Mouse (Mus musculus) hindbrain, postnatal 0 days (tissue): Measurements from ENCODE around the gene Tcte1. TPM values are rescaled to one million over a fixed set of nuclear protein-coding genes. Genes with fewer than 3 reads are reported as not detected.

ENCODE experiments used
- ATAC-seq: fragments of 200-750 bp; cut with Nextera tagmentation; 2 replicates; pipeline ENCODE4 v1.8.0; 2017; ENCODE audit warnings: mild to moderate bottlenecking, moderate TSS enrichment, moderate library complexity
- DNase-seq: peaks from one replicate; pipeline ENCODE4 v3.0.0-alpha.2; 2015; ENCODE audit warnings: low spot score
- H3K27ac ChIP-seq: fragments of 300-500 bp; sonication (generic); 2 replicates; pipeline ENCODE4 v1.5.1; 2014; ENCODE audit warnings: mild to moderate bottlenecking
- H3K27me3 ChIP-seq: fragments of 300-500 bp; sonication (generic); 2 replicates; pipeline ENCODE4 v1.6.1; 2014; ENCODE audit warnings: low read length, mixed read lengths; ENCODE audit not compliant: insufficient read depth
- H3K36me3 ChIP-seq: fragments of 300-500 bp; sonication (generic); 2 replicates; pipeline ENCODE4 v1.6.1; 2014; ENCODE audit warnings: low read length, mixed read lengths; ENCODE audit not compliant: insufficient read depth
- H3K4me1 ChIP-seq: fragments of 300-500 bp; sonication (generic); 2 replicates; pipeline ENCODE4 v1.6.1; 2014; ENCODE audit warnings: antibody characterized with exemption, low read length, mixed read lengths; ENCODE audit not compliant: insufficient read depth
- H3K4me2 ChIP-seq: fragments of 300-500 bp; sonication (generic); 2 replicates; pipeline ENCODE4 v1.6.1; 2014; ENCODE audit warnings: low read depth, mild to moderate bottlenecking, low read length, moderate library complexity, mixed read lengths
- H3K4me3 ChIP-seq: fragments of 300-500 bp; sonication (generic); 2 replicates; pipeline ENCODE4 v1.5.1; 2014; ENCODE audit warnings: low read length
- H3K9ac ChIP-seq: fragments of 300-500 bp; sonication (generic); replicated peaks from 2 replicates; pipeline ENCODE4 v1.6.1; 2014; ENCODE audit warnings: mild to moderate bottlenecking, low read length, moderate library complexity, mixed read lengths
- H3K9me3 ChIP-seq: fragments of 300-500 bp; sonication (generic); 2 replicates; pipeline ENCODE4 v1.6.1; 2016; ENCODE audit warnings: low read length, mixed read lengths
- CTCF ChIP-seq: IDR thresholded peaks from 2 replicates; pipeline ENCODE4 v1.5.1; 2016; ENCODE audit warnings: antibody characterized with exemption, control low read depth, low read depth
- WGBS: fragments of 180-500 bp; shearing (Covaris S2); extraction: QIAGEN DNeasy Blood & Tissue Kit; methylation state at CpG from one replicate; pipeline ENCODE4 v1.1.7; 2014; 5-methylcytosine and 5-hydroxymethylcytosine counted together
- polyA plus RNA-seq: library from polyadenylated mRNA; unstranded; fragments of >200 nt; fragmentation: Nextera tagmentation; extraction: Ambion mirVana; gene quantifications from 2 replicates; pipeline ENCODE4 v1.2.1, GENCODE M21; 2015
- total RNA-seq: library from RNA; depleted of rRNA; stranded (reverse); fragments of >200 nt; gene quantifications from 2 replicates; pipeline ENCODE4 v1.2.3, GENCODE M21; 2014

Tcte1 gene
- total and polyA plus RNA-seq, 2 experiments from 2014 or later: 1.5 to 4.3 TPM

- Histone ChIP-seq H3K4me1 (0 out of 2 replicates have a peak, but pooled peaks cover 4% of the 10 kb centered on the region), H3K27me3 (no peaks in the 10 kb centered on the region), H3K9ac (peak within 1 kb of the TSS; percentile 62), H3K36me3 (no peaks in the 10 kb centered on the region), H3K4me2 (peak within 1 kb of the TSS; percentile 98), H3K27ac (no peak within 1 kb of the TSS; the same call in 1 of the 2 replicates), H3K4me3 (peak within 1 kb of the TSS; percentile 65), H3K9me3 (no peaks in the 10 kb centered on the region)
- 1% methylated on average over 45 of the region's 45 CpGs for WGBS
- DNase-seq: peak; percentile 93
- ATAC-seq: peak; percentile 76
- TF ChIP-seq CTCF: no peak
Measured at GRCm38 (mm10) chr17:45555452-45556106, 32.3 kb downstream of the Tcte1 start, which contains the start of gene Nfkbie. Nfkbie (plus strand) TSS chr17:45555703.

- no peak for DNase-seq
- Histone ChIP-seq H3K9me3 (no peaks in the 10 kb centered on the region), H3K27ac (no peak overlapping the region; the same call in 1 of the 2 replicates), H3K4me3 (peak overlapping the region; percentile 65), H3K27me3 (no peaks in the 10 kb centered on the region), H3K4me1 (0 out of 2 replicates have a peak, but pooled peaks cover 4% of the 10 kb centered on the region), H3K9ac (peak overlapping the region; percentile 62), H3K4me2 (peak overlapping the region; percentile 98), H3K36me3 (no peaks in the 10 kb centered on the region)
- 2% methylated on average over 14 of the region's 14 CpGs for WGBS
- no peak for TF ChIP-seq CTCF
- no peak for ATAC-seq
Measured at GRCm38 (mm10) chr17:45556107-45556489, 32.9 kb downstream of the Tcte1 start.

GRCm38 (mm10) chr17:45556514-45557245, 33.4 kb downstream of the Tcte1 start:
- Histone ChIP-seq H3K4me2 (peak overlapping the region; percentile 98), H3K4me3 (peak overlapping the region; percentile 65), H3K9ac (peak overlapping the region; percentile 62; the same call in 1 of the 2 replicates), H3K9me3 (no peaks in the 10 kb centered on the region), H3K36me3 (no peaks in the 10 kb centered on the region), H3K27me3 (no peaks in the 10 kb centered on the region), H3K4me1 (0 out of 2 replicates have a peak, but pooled peaks cover 4% of the 10 kb centered on the region), H3K27ac (no peak overlapping the region)
- TF ChIP-seq CTCF: no peak
- DNase-seq: no peak
- no peak for ATAC-seq
- 68% methylated on average over 3 of the region's 3 CpGs for WGBS

GRCm38 (mm10) chr17:45557246-45557824, 34.1 kb downstream of the Tcte1 start:
- Histone ChIP-seq H3K36me3 (no peaks in the 10 kb centered on the region), H3K4me2 (peak overlapping the region; percentile 98), H3K27ac (no peak overlapping the region), H3K4me1 (0 out of 2 replicates have a peak, but pooled peaks cover 4% of the 10 kb centered on the region), H3K27me3 (no peaks in the 10 kb centered on the region), H3K4me3 (no peak overlapping the region), H3K9ac (no peak overlapping the region), H3K9me3 (no peaks in the 10 kb centered on the region)
- no peak for TF ChIP-seq CTCF
- ATAC-seq (no peak), DNase-seq (no peak)
- WGBS: 68% methylated on average over 7 of the region's 7 CpGs

- Histone ChIP-seq H3K27ac (no peak overlapping the region), H3K4me3 (no peak overlapping the region), H3K9ac (no peak overlapping the region), H3K27me3 (no peaks in the 10 kb centered on the region), H3K36me3 (no peaks in the 10 kb centered on the region), H3K4me2 (no peak overlapping the region), H3K4me1 (0 out of 2 replicates have a peak, but pooled peaks cover 4% of the 10 kb centered on the region), H3K9me3 (no peaks in the 10 kb centered on the region)
- ATAC-seq (no peak), DNase-seq (no peak)
- 69% methylated on average over 16 of the region's 16 CpGs for WGBS
- TF ChIP-seq CTCF: no peak
Measured at GRCm38 (mm10) chr17:45557998-45558862, 35.0 kb downstream of the Tcte1 start.
